Mouse (Mus musculus): ENCODE measurements around the gene Pi4k2a. TPM values are rescaled to one million over a fixed set of nuclear protein-coding genes. Genes with fewer than 3 reads are reported as not detected.
A peak's percentile ranks its signal among the peaks of the same experiment; 100 is the strongest.

Gene Pi4k2a
- polyA plus RNA-seq (2015; fragmentation: Nextera tagmentation; extraction: Ambion mirVana): 23.4 and 23.6 TPM in 2 replicates

GRCm38 (mm10) chr19:42089748-42090595 is at the start of gene Pi4k2a:
Pi4k2a (plus strand) TSS chr19:42090470.
- peak within 1 kb of the TSS; percentile 98 for H3K4me3 ChIP-seq (replicated peaks)
- H3K27ac ChIP-seq: peak within 1 kb of the TSS; percentile 91
- peaks cover 20% of the 10 kb centered on the region for H3K4me1 ChIP-seq (replicated peaks)
- H3K9me3 ChIP-seq: no peaks in the 10 kb centered on the region
- WGBS: under 1% methylated on average over 50 of the region's 55 CpGs
- no peaks in the 10 kb centered on the region for H3K27me3 ChIP-seq (replicated peaks)
- peak within 1 kb of the TSS; percentile 83 for H3K9ac ChIP-seq
- peak; percentile 98 for ATAC-seq
- peak within 1 kb of the TSS; percentile 74 for H3K4me2 ChIP-seq (replicated peaks)
- H3K36me3 ChIP-seq: 0 out of 2 replicates have a peak, but pooled peaks cover 4% of the 10 kb centered on the region

GRCm38 (mm10) chr19:42043988-42044387 is 46.3 kb upstream of the Pi4k2a start:
- no peaks in the 10 kb centered on the region for H3K9me3 ChIP-seq
- H3K4me3 ChIP-seq (replicated peaks): no peak overlapping the region
- H3K36me3 ChIP-seq: no peaks in the 10 kb centered on the region
- WGBS: 94% methylated on average over 6 of the region's 6 CpGs
- no peak overlapping the region for H3K9ac ChIP-seq
- no peaks in the 10 kb centered on the region for H3K27me3 ChIP-seq (replicated peaks)
- peaks cover 8% of the 10 kb centered on the region for H3K4me1 ChIP-seq (replicated peaks)
- no peak for ATAC-seq
- no peak overlapping the region for H3K27ac ChIP-seq
- H3K4me2 ChIP-seq (replicated peaks): no peak overlapping the region

GRCm38 (mm10) chr19:42045269-42046102 is 44.8 kb upstream of the Pi4k2a start, which contains the start of gene Hoga1:
Hoga1 (plus strand) TSS chr19:42045610.
- Histone ChIP-seq H3K36me3 (no peaks in the 10 kb centered on the region), H3K27ac (no peak within 1 kb of the TSS), H3K9me3 (no peaks in the 10 kb centered on the region), H3K27me3 (replicated peaks) (no peaks in the 10 kb centered on the region), H3K4me3 (replicated peaks) (peak within 1 kb of the TSS; percentile 38), H3K4me1 (replicated peaks) (peaks cover 8% of the 10 kb centered on the region), H3K4me2 (replicated peaks) (peak within 1 kb of the TSS; percentile 64), H3K9ac (peak within 1 kb of the TSS; percentile 21)
- 18% methylated on average over 23 of the region's 23 CpGs for WGBS
- ATAC-seq: peak; percentile 97

GRCm38 (mm10) chr19:42050251-42050650 is 40.0 kb upstream of the Pi4k2a start:
- ATAC-seq: no peak
- Histone ChIP-seq H3K4me3 (replicated peaks) (no peak overlapping the region), H3K4me2 (replicated peaks) (no peak overlapping the region), H3K27me3 (replicated peaks) (no peaks in the 10 kb centered on the region), H3K9ac (no peak overlapping the region), H3K27ac (no peak overlapping the region), H3K9me3 (no peaks in the 10 kb centered on the region), H3K36me3 (no peaks in the 10 kb centered on the region), H3K4me1 (replicated peaks) (peaks cover 8% of the 10 kb centered on the region)
- 93% methylated on average over 1 of the region's 1 CpGs for WGBS

- Histone ChIP-seq H3K4me3 (replicated peaks) (no peak overlapping the region), H3K4me1 (replicated peaks) (no peaks in the 10 kb centered on the region), H3K4me2 (replicated peaks) (no peak overlapping the region), H3K27ac (no peak overlapping the region), H3K9ac (no peak overlapping the region), H3K36me3 (no peaks in the 10 kb centered on the region), H3K9me3 (no peaks in the 10 kb centered on the region), H3K27me3 (replicated peaks) (no peaks in the 10 kb centered on the region)
- 88% methylated on average over 3 of the region's 3 CpGs for WGBS
- no peak for ATAC-seq
Measured at GRCm38 (mm10) chr19:42051351-42051750, 38.9 kb upstream of the Pi4k2a start.

- no peak for ATAC-seq
- H3K27me3 ChIP-seq (replicated peaks): no peaks in the 10 kb centered on the region
- H3K27ac ChIP-seq: no peak within 1 kb of the TSS
- H3K4me2 ChIP-seq (replicated peaks): no peak within 1 kb of the TSS
- no peaks in the 10 kb centered on the region for H3K36me3 ChIP-seq
- WGBS: 73% methylated on average over 4 of the region's 4 CpGs
- H3K9ac ChIP-seq: no peak within 1 kb of the TSS
- H3K4me1 ChIP-seq (replicated peaks): no peaks in the 10 kb centered on the region
- H3K9me3 ChIP-seq: no peaks in the 10 kb centered on the region
- no peak within 1 kb of the TSS for H3K4me3 ChIP-seq (replicated peaks)
Measured at GRCm38 (mm10) chr19:42051948-42052347, 38.3 kb upstream of the Pi4k2a start, which contains the start of gene 4933411K16Rik. 4933411K16Rik (plus strand) TSS chr19:42052248.

- Histone ChIP-seq H3K4me3 (replicated peaks) (no peak overlapping the region), H3K9me3 (no peaks in the 10 kb centered on the region), H3K9ac (no peak overlapping the region), H3K4me1 (replicated peaks) (no peaks in the 10 kb centered on the region), H3K27ac (no peak overlapping the region), H3K27me3 (replicated peaks) (no peaks in the 10 kb centered on the region), H3K4me2 (replicated peaks) (no peak overlapping the region), H3K36me3 (no peaks in the 10 kb centered on the region)
- ATAC-seq: no peak
- 71% methylated on average over 6 of the region's 6 CpGs for WGBS
Measured at GRCm38 (mm10) chr19:42054255-42054654, 36.0 kb upstream of the Pi4k2a start.

GRCm38 (mm10) chr19:42055881-42056280 is 34.4 kb upstream of the Pi4k2a start:
- 75% methylated on average over 2 of the region's 2 CpGs for WGBS
- no peaks in the 10 kb centered on the region for H3K36me3 ChIP-seq
- no peaks in the 10 kb centered on the region for H3K9me3 ChIP-seq
- ATAC-seq: no peak
- no peak overlapping the region for H3K27ac ChIP-seq
- H3K4me3 ChIP-seq (replicated peaks): no peak overlapping the region
- no peaks in the 10 kb centered on the region for H3K4me1 ChIP-seq (replicated peaks)
- no peak overlapping the region for H3K9ac ChIP-seq
- no peak overlapping the region for H3K4me2 ChIP-seq (replicated peaks)
- no peaks in the 10 kb centered on the region for H3K27me3 ChIP-seq (replicated peaks)

GRCm38 (mm10) chr19:42056719-42057409 is 33.4 kb upstream of the Pi4k2a start:
- 68% methylated on average over 6 of the region's 6 CpGs for WGBS
- no peaks in the 10 kb centered on the region for H3K27me3 ChIP-seq (replicated peaks)
- H3K4me3 ChIP-seq (replicated peaks): no peak overlapping the region
- no peaks in the 10 kb centered on the region for H3K4me1 ChIP-seq (replicated peaks)
- no peak overlapping the region for H3K27ac ChIP-seq
- no peak overlapping the region for H3K4me2 ChIP-seq (replicated peaks)
- H3K36me3 ChIP-seq: no peaks in the 10 kb centered on the region
- no peak overlapping the region for H3K9ac ChIP-seq
- ATAC-seq: peak; percentile 52; the same call in 1 of the 2 replicates
- no peaks in the 10 kb centered on the region for H3K9me3 ChIP-seq

- 57% methylated on average over 7 of the region's 7 CpGs for WGBS
Measured at GRCm38 (mm10) chr19:42058426-42058825, 31.8 kb upstream of the Pi4k2a start.

GRCm38 (mm10) chr19:42061443-42061842 is 28.8 kb upstream of the Pi4k2a start:
- Histone ChIP-seq H3K9me3 (no peaks in the 10 kb centered on the region), H3K9ac (no peak overlapping the region), H3K4me3 (replicated peaks) (no peak overlapping the region), H3K36me3 (no peaks in the 10 kb centered on the region), H3K27me3 (replicated peaks) (no peaks in the 10 kb centered on the region), H3K27ac (no peak overlapping the region), H3K4me1 (replicated peaks) (no peaks in the 10 kb centered on the region), H3K4me2 (replicated peaks) (no peak overlapping the region)
- ATAC-seq: no peak
- 88% methylated on average over 7 of the region's 7 CpGs for WGBS

More at GRCm38 (mm10) chr19:42058426-42058825, 31.8 kb upstream of the Pi4k2a start:
- Histone ChIP-seq H3K27me3 (replicated peaks) (no peaks in the 10 kb centered on the region), H3K27ac (no peak overlapping the region), H3K4me1 (replicated peaks) (no peaks in the 10 kb centered on the region), H3K4me3 (replicated peaks) (no peak overlapping the region), H3K4me2 (replicated peaks) (no peak overlapping the region), H3K9me3 (no peaks in the 10 kb centered on the region), H3K36me3 (no peaks in the 10 kb centered on the region), H3K9ac (no peak overlapping the region)
- ATAC-seq: no peak
